Mouse (Mus musculus) limb, embryonic 15.5 days (tissue): ENCODE measurements around the gene Gpatch1. TPM values are rescaled to one million over a fixed set of nuclear protein-coding genes. Genes with fewer than 3 reads are reported as not detected.

Source experiments
- ATAC-seq: fragments of 200-750 bp; cut with Nextera tagmentation; 2 replicates; pipeline ENCODE4 v1.8.0; 2017; ENCODE audit warnings: low read depth, moderate TSS enrichment; ENCODE audit not compliant: insufficient number of reproducible peaks, low FRiP score, low TSS enrichment
- H3K27ac ChIP-seq: fragments of 300-500 bp; sonication (generic); 2 replicates; pipeline ENCODE4 v1.5.1; 2015; ENCODE audit warnings: moderate library complexity, mild to moderate bottlenecking, inconsistent platforms
- H3K27me3 ChIP-seq: fragments of 300-500 bp; sonication (generic); 2 replicates; pipeline ENCODE4 v1.6.1; 2015; ENCODE audit warnings: inconsistent platforms
- H3K36me3 ChIP-seq: fragments of 300-500 bp; sonication (generic); 2 replicates; pipeline ENCODE4 v1.6.1; 2015; ENCODE audit warnings: inconsistent platforms
- H3K4me1 ChIP-seq: fragments of 300-500 bp; sonication (generic); 2 replicates; pipeline ENCODE4 v1.6.1; 2015; ENCODE audit warnings: inconsistent platforms
- H3K4me2 ChIP-seq: fragments of 300-500 bp; sonication (generic); 2 replicates; pipeline ENCODE4 v1.6.1; 2015; ENCODE audit warnings: mild to moderate bottlenecking, inconsistent platforms
- H3K4me3 ChIP-seq: fragments of 300-500 bp; sonication (generic); 2 replicates; pipeline ENCODE4 v1.5.1; 2015; ENCODE audit warnings: mild to moderate bottlenecking, inconsistent platforms
- H3K9ac ChIP-seq: fragments of 300-500 bp; sonication (generic); 2 replicates; pipeline ENCODE4 v1.6.1; 2015; ENCODE audit warnings: inconsistent platforms
- H3K9me3 ChIP-seq: fragments of 300-500 bp; sonication (generic); 2 replicates; pipeline ENCODE4 v1.6.1; 2016; ENCODE audit warnings: inconsistent platforms
- WGBS: fragments of 180-500 bp; shearing (Covaris S2); methylation state at CpG from one replicate; pipeline ENCODE4 v1.1.7; 2015; 5-methylcytosine and 5-hydroxymethylcytosine counted together
- polyA plus RNA-seq: library from polyadenylated mRNA; unstranded; fragments of >200 nt; fragmentation: Nextera tagmentation; extraction: Ambion mirVana; gene quantifications from 2 replicates; pipeline ENCODE4 v1.2.1, GENCODE M21; 2015

Gpatch1 gene
- 14.8 and 16.1 TPM in 2 replicates for polyA plus RNA-seq

- H3K4me2 ChIP-seq = peak within 1 kb of the TSS; percentile 62
- ATAC-seq = peak; percentile 65; the same call in 1 of the 2 replicates
- H3K27ac ChIP-seq = peak within 1 kb of the TSS; percentile 61
- H3K9ac ChIP-seq = peak within 1 kb of the TSS; percentile 87
- peaks cover 10% of the 10 kb centered on the region for H3K4me1 ChIP-seq
- H3K9me3 ChIP-seq = no peaks in the 10 kb centered on the region
- H3K4me3 ChIP-seq = peak within 1 kb of the TSS; percentile 96
- no peaks in the 10 kb centered on the region for H3K36me3 ChIP-seq
- WGBS = 2% methylated on average over 39 of the region's 39 CpGs
- H3K27me3 ChIP-seq = no peaks in the 10 kb centered on the region
Observed at GRCm38 (mm10) chr7:35317729-35318609, at the start of gene Gpatch1. TSS of gene Gpatch1 (minus strand) at chr7:35318440.

- no peaks in the 10 kb centered on the region for H3K4me1 ChIP-seq
- no peaks in the 10 kb centered on the region; the same call in 1 of the 2 replicates for H3K9me3 ChIP-seq
- H3K36me3 ChIP-seq = no peaks in the 10 kb centered on the region
- H3K27me3 ChIP-seq = no peaks in the 10 kb centered on the region
- no peak for ATAC-seq
- H3K4me2 ChIP-seq = no peak overlapping the region
- no peak overlapping the region for H3K4me3 ChIP-seq
- no peak overlapping the region for H3K9ac ChIP-seq
- H3K27ac ChIP-seq = no peak overlapping the region
- 58% methylated on average over 12 of the region's 12 CpGs for WGBS
Observed at GRCm38 (mm10) chr7:35365161-35365910, 47.1 kb upstream of the Gpatch1 start.

GRCm38 (mm10) chr7:35362868-35363267 lies 44.6 kb upstream of the Gpatch1 start:
- Histone ChIP-seq H3K27me3 (no peaks in the 10 kb centered on the region), H3K9ac (no peak overlapping the region), H3K9me3 (no peaks in the 10 kb centered on the region), H3K4me1 (no peaks in the 10 kb centered on the region), H3K4me3 (no peak overlapping the region), H3K4me2 (no peak overlapping the region), H3K36me3 (no peaks in the 10 kb centered on the region), H3K27ac (no peak overlapping the region)
- ATAC-seq = no peak
- WGBS = 66% methylated on average over 5 of the region's 5 CpGs

GRCm38 (mm10) chr7:35362253-35362652 lies 44.0 kb upstream of the Gpatch1 start:
- no peaks in the 10 kb centered on the region for H3K4me1 ChIP-seq

GRCm38 (mm10) chr7:35357621-35358020 lies 39.4 kb upstream of the Gpatch1 start:
- no peak overlapping the region for H3K4me3 ChIP-seq
- 87% methylated on average over 12 of the region's 12 CpGs for WGBS
- no peak for ATAC-seq
- H3K9ac ChIP-seq = no peak overlapping the region
- H3K9me3 ChIP-seq = no peaks in the 10 kb centered on the region
- no peak overlapping the region for H3K27ac ChIP-seq
- H3K27me3 ChIP-seq = no peaks in the 10 kb centered on the region
- H3K4me1 ChIP-seq = no peaks in the 10 kb centered on the region
- no peaks in the 10 kb centered on the region for H3K36me3 ChIP-seq
- H3K4me2 ChIP-seq = no peak overlapping the region

More at GRCm38 (mm10) chr7:35362253-35362652, 44.0 kb upstream of the Gpatch1 start:
- Histone ChIP-seq H3K9me3 (no peaks in the 10 kb centered on the region), H3K36me3 (no peaks in the 10 kb centered on the region), H3K4me2 (no peak overlapping the region), H3K27ac (no peak overlapping the region), H3K9ac (no peak overlapping the region), H3K27me3 (no peaks in the 10 kb centered on the region), H3K4me3 (no peak overlapping the region)
- no peak for ATAC-seq
- WGBS = 58% methylated on average over 5 of the region's 5 CpGs

- no peak for ATAC-seq
- no peak overlapping the region for H3K4me2 ChIP-seq
- no peak overlapping the region for H3K9ac ChIP-seq
- H3K36me3 ChIP-seq = no peaks in the 10 kb centered on the region
- WGBS = 44% methylated on average over 5 of the region's 5 CpGs
- H3K4me1 ChIP-seq = no peaks in the 10 kb centered on the region
- no peak overlapping the region for H3K4me3 ChIP-seq
- H3K27me3 ChIP-seq = no peaks in the 10 kb centered on the region
- no peak overlapping the region for H3K27ac ChIP-seq
- H3K9me3 ChIP-seq = no peaks in the 10 kb centered on the region
Observed at GRCm38 (mm10) chr7:35355303-35355872, 37.1 kb upstream of the Gpatch1 start.

DNA sequence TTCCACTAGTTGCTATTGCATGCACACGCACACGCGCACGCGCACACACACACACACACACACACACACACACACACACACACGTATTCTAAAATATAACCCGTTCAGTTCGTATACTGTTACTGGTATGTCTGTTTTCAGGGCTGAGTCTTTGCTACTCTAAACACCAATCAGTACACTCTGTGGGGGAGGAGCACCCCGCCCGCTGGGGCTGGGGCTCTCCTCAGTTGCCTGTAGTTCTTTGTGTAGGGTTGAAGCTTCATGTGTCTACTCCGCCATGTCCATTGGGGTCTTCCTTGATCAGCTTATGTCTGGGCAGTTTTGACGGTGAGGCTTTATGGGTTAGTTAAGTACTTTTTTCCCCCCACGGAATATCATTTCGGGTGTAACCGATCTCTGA lies 35.1 kb upstream of the Gpatch1 start:
- Histone ChIP-seq H3K4me1 (no peaks in the 10 kb centered on the region), H3K27me3 (no peaks in the 10 kb centered on the region), H3K9ac (no peak overlapping the region), H3K4me3 (no peak overlapping the region), H3K36me3 (no peaks in the 10 kb centered on the region), H3K27ac (no peak overlapping the region), H3K9me3 (no peaks in the 10 kb centered on the region), H3K4me2 (no peak overlapping the region)
- no peak for ATAC-seq
- 93% methylated on average over 15 of the region's 15 CpGs for WGBS

DNA sequence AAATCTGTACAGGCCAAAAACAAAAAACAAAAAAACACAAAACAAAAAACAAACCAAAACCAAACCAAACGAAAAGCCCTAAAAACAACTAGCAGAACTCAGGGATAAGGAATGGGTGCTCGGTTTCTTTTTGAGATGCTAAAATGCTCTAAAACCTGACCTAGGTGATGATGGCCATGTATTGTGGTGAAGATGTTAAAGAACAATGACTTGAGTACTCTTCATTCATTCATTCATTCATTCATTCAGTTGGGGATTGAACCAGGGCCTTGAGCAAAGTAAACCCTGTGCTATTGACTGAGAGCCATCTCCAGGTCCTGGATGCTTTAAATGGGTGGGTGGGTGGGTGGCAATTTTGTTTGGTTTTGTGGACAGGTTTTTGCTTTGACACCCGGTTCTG lies 32.9 kb upstream of the Gpatch1 start:
- no peak overlapping the region for H3K27ac ChIP-seq
- H3K4me2 ChIP-seq = no peak overlapping the region
- no peaks in the 10 kb centered on the region for H3K9me3 ChIP-seq
- H3K27me3 ChIP-seq = no peaks in the 10 kb centered on the region
- H3K4me1 ChIP-seq = no peaks in the 10 kb centered on the region
- no peaks in the 10 kb centered on the region for H3K36me3 ChIP-seq
- ATAC-seq = no peak
- no peak overlapping the region for H3K9ac ChIP-seq
- H3K4me3 ChIP-seq = no peak overlapping the region
- 85% methylated on average over 3 of the region's 3 CpGs for whole genome bisulfite sequencing

DNA sequence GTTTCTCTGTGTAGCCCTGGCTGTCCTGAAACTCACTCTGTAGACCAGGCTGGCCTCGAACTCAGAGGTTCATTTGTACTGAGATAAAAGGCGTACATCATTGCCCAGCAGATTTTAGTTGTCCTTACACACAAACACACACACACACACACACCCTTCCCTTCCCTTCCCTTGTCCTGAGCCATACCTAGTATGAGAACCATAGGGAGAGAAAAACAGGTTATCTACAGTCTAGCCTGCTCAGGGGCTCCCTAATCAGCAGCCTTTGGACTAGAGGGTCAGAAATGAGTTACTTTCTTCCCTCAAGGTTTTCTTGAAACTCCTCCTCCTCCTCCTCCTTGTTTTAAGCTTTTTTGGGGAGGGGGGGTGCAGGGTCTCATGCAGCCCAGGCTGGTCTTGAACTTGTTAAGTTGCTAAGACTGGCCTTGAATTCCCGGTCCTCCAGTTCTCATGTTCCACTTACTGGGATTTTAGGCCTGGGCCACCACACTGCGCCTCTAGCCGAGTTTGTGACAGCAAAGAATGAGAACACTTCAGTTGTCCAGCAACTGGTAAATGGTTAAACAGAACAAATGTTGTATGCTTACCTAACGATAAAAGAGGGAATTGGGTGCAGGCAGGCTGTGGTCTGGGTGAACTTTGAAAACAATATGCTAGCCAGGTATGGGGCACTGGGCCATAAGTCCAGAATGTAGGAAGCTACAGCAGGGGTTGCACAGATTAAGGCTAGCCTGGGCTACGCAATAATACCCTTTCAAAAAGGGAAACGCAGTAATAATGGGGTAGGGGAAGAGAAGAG lies 31.8 kb upstream of the Gpatch1 start:
- 92% methylated on average over 8 of the region's 8 CpGs for WGBS
- Histone ChIP-seq H3K27ac (no peak overlapping the region), H3K36me3 (no peaks in the 10 kb centered on the region), H3K27me3 (no peaks in the 10 kb centered on the region), H3K9me3 (no peaks in the 10 kb centered on the region), H3K4me2 (no peak overlapping the region), H3K4me3 (no peak overlapping the region), H3K4me1 (no peaks in the 10 kb centered on the region), H3K9ac (no peak overlapping the region)
- no peak for ATAC-seq

DNA sequence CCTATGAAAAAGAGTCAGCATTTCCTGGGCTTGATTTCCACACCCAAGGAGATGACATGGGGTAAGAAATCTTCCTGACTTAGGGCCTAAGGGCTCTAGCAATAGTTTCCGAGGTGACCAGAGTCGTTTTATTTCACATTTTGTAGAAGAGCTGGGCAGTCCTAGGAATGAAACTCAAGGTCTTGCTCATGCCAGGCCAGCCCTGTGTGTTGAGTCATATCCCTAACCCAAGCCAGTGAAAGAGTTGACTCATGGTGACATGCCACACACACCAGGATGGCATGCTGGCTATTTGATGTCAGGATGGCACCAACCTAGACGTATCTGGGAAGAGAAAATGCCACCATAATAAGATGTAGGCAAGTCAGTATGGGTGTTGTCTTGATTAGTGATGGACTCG lies 30.8 kb upstream of the Gpatch1 start:
- WGBS = 88% methylated on average over 4 of the region's 4 CpGs

GRCm38 (mm10) chr7:35347918-35348700 lies 29.9 kb upstream of the Gpatch1 start:
- H3K4me3 ChIP-seq = no peak overlapping the region
- no peaks in the 10 kb centered on the region for H3K36me3 ChIP-seq
- H3K4me2 ChIP-seq = no peak overlapping the region
- 70% methylated on average over 18 of the region's 18 CpGs for WGBS
- no peak overlapping the region for H3K27ac ChIP-seq
- no peaks in the 10 kb centered on the region for H3K4me1 ChIP-seq
- ATAC-seq = no peak
- no peak overlapping the region for H3K9ac ChIP-seq
- no peaks in the 10 kb centered on the region for H3K27me3 ChIP-seq
- H3K9me3 ChIP-seq = no peaks in the 10 kb centered on the region

More for the DNA sequence above, 30.8 kb upstream of the Gpatch1 start:
- H3K4me2 ChIP-seq = no peak overlapping the region
- no peaks in the 10 kb centered on the region for H3K4me1 ChIP-seq
- H3K27ac ChIP-seq = no peak overlapping the region
- no peaks in the 10 kb centered on the region for H3K36me3 ChIP-seq
- H3K27me3 ChIP-seq = no peaks in the 10 kb centered on the region
- no peak overlapping the region for H3K9ac ChIP-seq
- H3K4me3 ChIP-seq = no peak overlapping the region
- ATAC-seq = no peak
- no peaks in the 10 kb centered on the region for H3K9me3 ChIP-seq
